Mouse (Mus musculus) cortical plate, adult 2 months (tissue): ENCODE measurements around the gene C1qtnf2. TPM values are rescaled to one million over a fixed set of nuclear protein-coding genes. Genes with fewer than 3 reads are reported as not detected.

Experiments
- H3K27ac ChIP-seq: fragments of 200-500 bp; 2 replicates; pipeline ENCODE4 v1.5.1; 2012; ENCODE audit warnings: low read length, control low read depth, inconsistent platforms; ENCODE audit not compliant: insufficient read depth
- H3K4me1 ChIP-seq: fragments of 200-500 bp; 2 replicates; pipeline ENCODE4 v1.6.1; 2011; ENCODE audit warnings: low read length; ENCODE audit not compliant: control insufficient read depth, insufficient read depth
- H3K4me3 ChIP-seq: fragments of 200-500 bp; 2 replicates; pipeline ENCODE4 v1.5.1; 2011; ENCODE audit warnings: mild to moderate bottlenecking, low read length, control low read depth; ENCODE audit not compliant: insufficient read depth
- CTCF ChIP-seq: fragments of 200-500 bp; IDR thresholded peaks from 2 replicates; pipeline ENCODE4 v1.5.1; 2011; ENCODE audit warnings: mild to moderate bottlenecking, control low read depth, low read length; ENCODE audit not compliant: insufficient read depth; ENCODE audit errors: extremely low read depth
- POLR2A ChIP-seq: fragments of 200-500 bp; IDR thresholded peaks from 2 replicates; pipeline ENCODE4 v1.6.1; 2011; ENCODE audit warnings: mild to moderate bottlenecking, low read length, control low read depth; ENCODE audit not compliant: insufficient read depth; ENCODE audit errors: extremely low read depth
- polyA plus RNA-seq: library from polyadenylated mRNA; depleted of rRNA; stranded (reverse); fragments of >200 nt; gene quantifications from 2 replicates; pipeline ENCODE4 v1.2.3, GENCODE M21; 2012; rRNA removed

The C1qtnf2 gene
- polyA plus RNA-seq, 1 experiment, result 3.7 TPM

DNA sequence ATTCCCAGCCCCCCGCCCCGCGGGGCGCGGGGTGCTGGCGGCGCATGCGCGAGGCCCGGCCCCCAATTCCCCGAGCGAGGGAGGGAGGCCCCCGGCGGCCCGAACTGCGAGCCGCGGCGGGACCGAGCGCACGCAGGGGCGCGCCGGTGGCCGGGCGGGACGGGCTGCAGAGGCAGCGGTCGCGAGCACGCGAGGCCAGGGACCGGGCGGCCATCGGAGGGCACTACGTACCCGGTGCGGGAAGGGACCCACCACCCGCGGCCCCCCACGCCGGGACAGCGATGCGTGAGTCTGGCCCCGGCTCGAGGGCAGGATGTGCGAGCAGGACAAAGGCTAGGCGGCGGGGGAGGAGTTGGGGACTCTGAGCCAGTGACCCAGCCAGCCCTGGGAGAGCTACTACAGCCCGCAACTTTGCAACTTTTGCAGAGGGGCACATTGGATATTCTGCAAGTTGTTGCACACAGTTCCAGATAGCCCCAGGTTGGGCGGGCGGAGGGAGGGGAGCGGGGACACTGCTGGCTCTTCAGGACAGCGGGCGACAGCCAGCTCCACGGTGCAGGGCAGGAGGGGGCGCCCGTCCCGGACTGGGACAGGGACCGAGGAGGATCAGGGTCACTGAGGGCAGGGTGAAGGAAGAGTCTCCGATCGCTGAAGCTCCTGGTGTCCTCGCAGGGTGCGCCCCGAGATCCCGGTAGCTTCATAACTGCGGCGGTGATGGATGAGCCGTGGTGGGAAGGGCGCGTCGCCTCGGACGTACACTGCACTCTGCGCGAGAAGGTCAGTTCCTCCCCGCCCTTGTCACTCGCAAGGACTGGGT lies 54.8 kb downstream of the C1qtnf2 start, which contains the start of gene Ccnjl:
Ccnjl (plus strand) TSS at position 102 of the 817 bp plus-strand sequence.
- no peaks in the 10 kb centered on the region for H3K4me1 ChIP-seq
- TF ChIP-seq CTCF, result no peak
- no peak for TF ChIP-seq POLR2A
- peak within 1 kb of the TSS; percentile 83 for H3K27ac ChIP-seq
- peak within 1 kb of the TSS; percentile 98 for H3K4me3 ChIP-seq

DNA sequence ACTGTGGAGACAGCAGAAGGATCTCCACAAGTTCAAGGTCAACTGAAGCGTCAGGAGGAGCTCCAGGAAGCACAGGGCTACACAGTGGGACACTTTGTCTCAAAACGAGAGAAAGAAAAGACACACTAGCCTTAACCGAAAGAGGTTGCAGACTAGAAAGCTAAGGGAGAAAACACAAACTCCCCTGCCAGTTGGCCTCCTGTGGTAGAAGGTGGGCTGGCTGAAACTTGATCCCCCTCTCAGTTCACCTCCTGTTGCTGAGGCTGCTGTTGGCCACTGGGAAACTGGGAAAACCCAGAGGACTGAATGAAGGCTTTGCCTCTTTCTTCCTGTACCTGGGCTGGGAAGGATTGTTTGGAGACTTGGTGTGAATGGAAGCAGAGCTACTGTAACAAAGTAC lies 56.0 kb downstream of the C1qtnf2 start:
- Histone ChIP-seq H3K27ac (no peak overlapping the region), H3K4me3 (no peak overlapping the region; the same call in 1 of the 2 replicates), H3K4me1 (no peaks in the 10 kb centered on the region)
- no peak for TF ChIP-seq CTCF
- no peak for TF ChIP-seq POLR2A

DNA sequence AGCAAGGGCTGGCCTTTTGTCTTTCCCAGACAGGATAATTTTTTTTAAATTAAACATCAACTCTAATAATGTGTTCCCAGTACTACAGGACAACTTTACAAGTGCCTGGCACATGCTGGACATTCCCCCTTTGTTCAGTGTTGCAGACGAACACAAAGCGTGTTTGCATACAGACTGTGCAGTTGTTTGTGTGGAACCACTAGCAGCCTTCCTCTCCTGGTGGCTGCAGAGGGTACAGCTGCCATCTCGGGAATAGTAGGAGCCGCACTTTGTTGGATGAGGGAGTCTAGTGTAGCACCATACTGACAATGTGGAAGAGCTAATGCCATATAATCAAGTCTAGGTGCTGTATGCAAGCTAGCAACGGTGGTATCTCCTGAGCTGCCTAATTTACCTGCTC lies 57.5 kb downstream of the C1qtnf2 start:
- peak overlapping the region; percentile 34; the same call in 1 of the 2 replicates for H3K27ac ChIP-seq

DNA sequence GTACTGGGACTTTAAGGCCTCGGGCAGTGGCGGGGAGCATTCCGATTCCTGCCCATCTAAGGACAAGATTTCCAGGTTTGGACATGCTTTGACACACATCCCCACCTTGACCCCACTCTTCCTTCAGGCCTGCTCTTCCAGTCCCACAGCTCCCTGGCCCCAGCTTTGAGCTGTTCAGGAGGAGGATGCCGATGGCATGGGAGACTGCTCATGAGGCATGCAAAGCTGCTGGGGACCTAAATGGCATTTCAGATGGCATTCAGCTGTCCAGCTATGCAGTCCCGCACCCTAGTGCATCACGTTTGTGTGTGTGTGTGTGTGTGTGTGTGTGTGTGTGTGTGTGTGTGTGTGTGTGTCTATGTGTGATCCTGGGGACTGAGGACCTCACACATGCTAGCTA lies 63.0 kb downstream of the C1qtnf2 start:
- Histone ChIP-seq H3K4me1 (no peaks in the 10 kb centered on the region), H3K4me3 (no peak overlapping the region), H3K27ac (no peak overlapping the region)
- TF ChIP-seq CTCF (no peak), POLR2A (no peak)

More for the DNA sequence above, 57.5 kb downstream of the C1qtnf2 start:
- H3K4me1 ChIP-seq, result no peaks in the 10 kb centered on the region
- H3K4me3 ChIP-seq, result no peak overlapping the region
- TF ChIP-seq CTCF (no peak), POLR2A (no peak)

DNA sequence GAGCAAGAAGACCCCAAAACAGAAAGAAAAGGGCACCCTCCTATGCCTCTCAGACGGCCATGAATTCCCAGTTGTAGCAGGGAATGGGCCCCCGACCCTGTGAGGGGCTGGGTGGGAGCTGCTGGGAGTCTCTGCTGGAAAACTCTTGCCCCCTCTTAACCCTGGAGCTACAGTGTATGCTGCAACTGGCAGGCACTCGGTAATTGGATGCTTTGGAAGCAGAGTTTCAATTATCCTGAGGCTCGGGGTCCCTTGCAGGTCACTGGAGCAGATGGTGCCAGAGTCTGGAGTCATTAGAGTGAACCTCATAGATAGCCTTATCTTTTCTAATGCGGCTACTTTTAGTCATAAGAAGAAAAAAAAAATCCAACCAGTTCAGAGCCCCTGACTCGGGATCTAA lies 65.8 kb downstream of the C1qtnf2 start:
- Histone ChIP-seq H3K4me3 (no peak overlapping the region), H3K4me1 (no peaks in the 10 kb centered on the region), H3K27ac (no peak overlapping the region)
- TF ChIP-seq CTCF (no peak), POLR2A (no peak)

Other genes starting within 250 kb of the C1qtnf2 start
- gene Pttg1, start 48.0 kb upstream of the C1qtnf2 start, polyA plus RNA-seq, result 98.8 and 109 TPM in 2 replicates
- gene Slu7, start 40.5 kb upstream of the C1qtnf2 start, polyA plus RNA-seq, result 20.1 and 20.9 TPM in 2 replicates
- gene Ccnjl, start 54.5 kb downstream of the C1qtnf2 start, polyA plus RNA-seq, result 1.7 and 2.3 TPM in 2 replicates
- 0.38 and 0.40 TPM in 2 replicates for gene 4933415A04Rik, start 112.8 kb downstream of the C1qtnf2 start, polyA plus RNA-seq
- 0.28 TPM in 1 of 2 replicates, not detected in the other for gene Fabp6, start 127.3 kb downstream of the C1qtnf2 start, polyA plus RNA-seq
- 36.2 and 37.2 TPM in 2 replicates for gene Pwwp2a, start 207.7 kb downstream of the C1qtnf2 start, polyA plus RNA-seq